Mouse (Mus musculus) thymus, postnatal 25 days (tissue): ENCODE results near the gene Ghdc.

Source experiments
- DNase-seq: peaks from one replicate; pipeline ENCODE4 v3.0.0; 2022

Ghdc gene

DNA sequence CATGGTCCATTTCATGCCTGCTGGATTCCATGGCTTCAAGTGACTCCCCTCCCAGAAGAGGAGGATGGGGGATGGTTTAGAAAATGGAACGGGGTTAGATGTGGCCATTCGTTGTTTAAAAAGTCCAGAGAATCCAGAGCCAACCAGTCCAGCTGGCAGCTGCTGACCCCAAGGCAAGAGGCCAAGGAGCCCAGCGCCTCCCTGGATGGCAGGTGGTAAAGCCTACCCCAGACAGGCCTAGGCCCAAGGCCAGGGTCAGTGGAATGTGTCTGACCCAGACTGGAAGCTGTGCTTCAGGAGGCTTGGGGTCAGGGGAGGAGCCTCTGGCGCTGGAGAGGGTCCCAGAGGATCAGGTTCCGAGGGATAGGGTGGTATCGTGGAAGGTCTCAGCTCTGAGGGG, 29.4 kb downstream of the Ghdc start:
- no peak for DNase-seq

DNA sequence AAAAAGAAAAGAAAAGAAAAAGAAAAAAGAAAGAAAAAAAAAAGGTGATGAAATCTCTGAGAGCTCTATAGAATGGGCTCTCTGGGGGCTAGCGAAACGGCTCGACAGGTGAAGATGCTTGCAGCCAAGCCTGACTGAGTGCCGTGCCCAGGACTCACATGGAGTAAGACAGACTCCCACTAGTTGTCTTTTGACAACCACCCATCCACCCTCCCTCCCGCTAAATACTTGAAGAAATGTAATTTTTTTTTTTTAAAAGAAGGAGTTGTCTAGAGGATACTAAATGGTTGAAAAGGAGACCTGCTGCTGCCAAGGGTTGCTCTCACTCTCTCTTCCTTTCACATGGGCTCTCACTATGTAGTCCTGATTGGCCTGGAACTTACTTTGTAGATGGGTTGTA, 32.0 kb downstream of the Ghdc start:
- no peak for DNase-seq

DNA sequence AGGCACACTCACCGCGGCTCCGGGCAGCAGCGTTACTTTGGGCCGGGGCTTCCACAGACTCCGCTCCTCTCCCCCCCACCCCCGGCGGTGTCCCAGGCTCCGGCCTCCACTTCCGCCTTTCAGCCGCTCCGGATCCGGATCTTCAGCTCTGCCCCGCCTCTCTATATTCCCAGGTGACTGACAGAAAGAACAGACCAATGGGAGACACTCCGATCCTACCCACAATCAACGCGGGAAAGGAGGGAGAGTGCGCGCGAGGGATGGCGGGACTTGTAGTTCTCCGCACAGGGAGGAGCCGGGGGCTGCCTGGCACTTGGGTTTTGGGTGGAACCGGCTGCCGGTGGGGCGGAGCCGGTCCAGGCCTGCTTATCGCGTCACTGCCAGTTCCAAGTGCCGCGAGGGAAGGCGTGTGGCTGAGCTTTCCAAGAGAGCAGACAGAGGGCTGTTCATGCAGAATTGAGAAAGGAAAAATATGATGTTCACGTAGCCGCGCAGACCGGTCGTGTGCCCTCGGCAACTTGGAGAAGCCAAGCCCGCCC, 32.6 kb downstream of the Ghdc start, which contains the start of gene Rab5c:
Gene Rab5c, minus strand, starts transcription at position 150 of the 539 bp plus-strand sequence.
- DNase-seq, result peak; percentile 96

DNA sequence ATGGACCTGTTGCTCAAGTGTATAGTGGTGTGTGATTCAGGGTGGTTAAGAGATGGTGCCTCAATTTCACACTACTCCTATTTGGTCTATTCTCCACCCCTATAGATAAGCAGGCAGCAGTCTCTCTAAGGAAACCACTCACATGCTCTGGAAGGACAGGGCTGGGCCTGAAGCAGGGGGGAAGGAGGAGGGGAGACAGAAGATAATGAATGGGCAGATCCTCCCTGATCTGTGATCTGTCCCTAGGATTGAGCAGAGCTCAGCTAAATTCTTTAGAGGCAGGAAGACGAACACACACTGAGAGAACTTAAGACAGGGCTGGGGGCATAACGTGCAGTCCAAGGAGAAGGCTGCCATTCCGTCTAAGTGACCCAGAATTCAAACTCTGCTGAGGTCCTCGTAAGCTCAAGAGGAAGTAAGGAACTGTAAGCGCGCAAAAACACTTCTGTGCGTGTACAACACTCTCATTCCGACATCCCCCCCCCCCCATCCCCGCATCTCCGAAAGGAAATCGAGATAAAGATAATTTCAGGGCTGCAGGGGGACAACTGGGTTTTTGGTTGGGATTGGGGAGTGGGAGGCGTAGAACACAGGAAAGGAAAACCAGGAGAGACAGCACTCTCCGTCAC, 33.5 kb downstream of the Ghdc start:
- no peak for DNase-seq

DNA sequence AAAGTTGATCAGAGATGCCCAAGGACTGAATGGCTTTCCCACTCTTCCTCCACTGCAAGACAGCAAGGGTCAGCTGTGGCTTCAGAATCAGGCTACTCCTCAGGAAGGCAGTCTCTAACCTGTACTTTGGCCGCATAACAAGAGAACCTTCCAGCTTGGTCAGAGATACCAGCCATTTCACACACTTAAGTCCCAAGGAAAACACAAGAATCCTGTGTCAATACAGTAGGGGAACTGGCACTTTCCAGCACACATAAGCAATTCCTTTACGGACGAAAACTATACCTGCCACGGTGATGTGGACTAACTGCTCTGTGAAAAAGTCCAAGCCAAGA, 34.0 kb downstream of the Ghdc start:
- no peak for DNase-seq

DNA sequence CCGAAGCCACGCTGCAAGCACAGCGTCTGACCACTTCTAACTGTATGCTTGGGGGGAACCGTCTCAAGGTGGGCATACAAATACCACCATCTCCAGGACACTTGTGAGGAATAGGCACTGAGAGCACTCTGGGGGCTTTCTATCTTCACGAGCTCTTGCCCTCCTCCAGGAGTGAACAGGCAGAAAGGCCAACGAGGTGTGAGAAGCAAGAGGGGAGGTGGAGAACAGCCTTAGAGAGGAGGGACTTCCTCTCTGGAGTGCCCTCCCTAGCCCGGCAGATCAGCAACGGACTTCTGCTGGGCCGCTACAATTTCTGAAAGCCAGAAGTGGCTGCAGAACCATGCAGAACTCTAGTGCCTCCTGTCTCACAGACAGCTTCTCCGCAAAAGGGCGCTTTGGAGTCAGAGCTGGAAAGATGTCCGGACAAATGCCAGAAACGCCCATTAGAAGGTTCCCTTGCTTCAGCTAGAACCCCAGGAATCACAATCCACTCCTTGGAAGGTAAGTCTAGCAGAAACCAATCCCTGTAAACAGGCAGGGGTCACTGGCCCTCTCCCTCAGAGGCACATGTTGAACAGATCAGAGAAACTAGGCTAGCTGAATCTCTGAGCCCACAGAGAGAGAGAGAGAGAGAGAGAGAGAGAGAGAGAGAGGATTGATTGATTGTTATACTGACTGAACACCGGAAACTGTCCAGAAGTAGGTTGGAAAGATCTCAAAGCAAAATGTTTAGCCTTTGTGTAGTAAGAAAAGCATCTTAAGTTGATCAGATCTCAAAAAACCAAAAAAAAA, 34.6 kb downstream of the Ghdc start:
- DNase-seq, result no peak

DNA sequence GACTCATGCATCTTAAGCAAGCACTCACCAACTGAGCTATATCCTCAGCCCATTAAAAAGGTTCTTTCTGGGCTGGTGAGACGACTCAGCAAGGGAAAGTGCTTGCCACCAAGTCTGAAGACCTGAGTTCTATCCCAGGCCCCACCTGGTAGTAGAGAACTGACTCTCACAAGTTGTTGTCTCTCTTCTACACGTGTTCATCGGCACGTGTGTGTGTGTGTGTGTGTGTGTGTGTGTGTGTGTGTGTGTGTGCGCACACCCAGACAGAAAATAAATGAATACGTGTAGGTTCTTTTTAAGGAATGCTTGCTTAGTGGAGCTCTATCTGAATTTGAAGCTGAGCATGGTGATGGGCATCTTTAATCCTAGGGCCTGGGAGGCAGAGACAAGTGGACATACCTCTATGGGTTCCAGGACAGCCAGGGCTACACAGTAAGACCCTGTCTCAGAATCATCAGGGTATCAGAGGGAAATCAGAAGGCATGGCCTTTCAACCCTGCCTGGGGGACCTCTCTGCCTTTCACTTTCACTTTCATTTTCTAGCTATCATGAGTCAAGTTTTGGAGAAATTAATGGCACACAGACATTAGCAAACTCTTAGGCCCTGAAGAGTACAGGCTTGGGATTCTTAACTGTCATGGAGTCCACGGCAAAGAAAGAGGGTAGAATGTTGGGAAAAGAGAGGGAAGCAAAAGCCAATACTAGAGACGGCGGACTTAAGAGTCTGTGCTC, 35.5 kb downstream of the Ghdc start:
- DNase-seq, result no peak

DNA sequence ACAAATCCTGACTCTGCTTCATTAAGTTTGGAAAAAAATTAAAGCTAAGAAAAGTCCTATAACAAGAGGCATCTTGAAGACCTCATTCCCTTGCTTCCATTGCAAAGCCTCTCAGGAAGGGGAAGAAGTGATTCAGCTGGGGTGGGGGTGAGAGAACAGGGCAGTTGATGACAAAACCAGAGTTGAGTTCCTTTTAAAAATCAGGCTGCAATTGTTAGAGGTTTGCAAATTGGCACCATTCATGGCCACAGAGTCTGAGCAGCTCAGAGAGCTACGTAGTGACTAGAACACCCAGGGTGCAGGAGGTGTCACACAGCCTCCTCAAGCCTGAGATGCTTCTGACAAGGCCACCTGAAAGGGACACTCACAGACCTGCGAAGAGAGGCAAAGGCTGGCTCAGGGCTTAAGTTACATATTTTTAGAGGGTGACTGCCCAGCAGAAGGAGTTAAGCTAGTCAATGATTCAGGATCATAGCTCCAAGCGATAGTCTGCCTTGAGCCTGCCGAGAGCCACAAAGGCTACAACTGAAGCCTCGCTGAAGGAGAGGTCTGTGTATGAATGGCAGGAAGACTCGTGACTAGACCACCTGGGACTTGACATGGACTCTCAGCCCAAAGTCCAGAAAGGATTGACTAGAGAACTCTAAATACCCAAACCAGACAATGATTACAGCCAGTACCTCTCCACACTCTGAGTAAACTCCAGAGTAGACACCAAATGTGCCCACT, 40.1 kb downstream of the Ghdc start:
- no peak for DNase-seq

DNA sequence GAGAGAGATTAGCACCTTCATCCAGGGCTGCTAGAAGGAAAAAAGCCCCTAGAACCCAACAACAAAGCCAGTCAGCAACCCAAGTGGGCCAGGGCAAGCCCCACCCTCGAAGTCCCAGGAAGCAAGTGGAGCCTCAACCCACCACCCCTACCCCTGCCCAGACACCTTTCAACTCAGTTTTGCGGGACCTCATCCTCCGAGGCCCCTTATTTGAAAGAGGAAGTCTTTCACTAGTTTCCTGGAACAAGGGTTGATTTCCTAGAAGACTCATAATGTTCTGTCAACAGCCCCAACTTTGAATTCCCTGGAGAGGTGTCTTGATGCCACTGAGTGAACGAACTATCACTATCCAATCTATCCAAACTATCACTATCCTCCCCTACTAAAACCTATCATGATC, 40.8 kb downstream of the Ghdc start:
- DNase-seq, result no peak

DNA sequence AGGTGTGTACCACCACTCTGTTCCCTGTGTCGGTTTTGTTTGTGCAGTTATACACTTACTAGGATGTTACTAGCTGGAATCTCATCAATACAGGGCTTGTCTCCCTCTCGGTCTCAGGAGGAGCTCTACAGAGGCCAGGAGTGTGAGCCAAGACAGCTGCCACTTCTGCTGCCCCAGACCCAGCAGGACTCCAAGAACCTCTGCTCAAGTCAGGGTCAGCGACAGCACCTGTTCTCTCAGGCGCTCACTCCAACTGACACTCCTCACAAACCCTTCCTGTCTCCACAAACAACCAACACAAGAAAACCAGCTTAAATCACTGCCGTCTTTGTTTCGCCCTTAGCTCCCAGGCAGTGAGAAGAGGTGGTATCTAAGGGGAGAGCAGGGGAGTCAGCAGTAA, 42.2 kb downstream of the Ghdc start:
- DNase-seq, result no peak

DNA sequence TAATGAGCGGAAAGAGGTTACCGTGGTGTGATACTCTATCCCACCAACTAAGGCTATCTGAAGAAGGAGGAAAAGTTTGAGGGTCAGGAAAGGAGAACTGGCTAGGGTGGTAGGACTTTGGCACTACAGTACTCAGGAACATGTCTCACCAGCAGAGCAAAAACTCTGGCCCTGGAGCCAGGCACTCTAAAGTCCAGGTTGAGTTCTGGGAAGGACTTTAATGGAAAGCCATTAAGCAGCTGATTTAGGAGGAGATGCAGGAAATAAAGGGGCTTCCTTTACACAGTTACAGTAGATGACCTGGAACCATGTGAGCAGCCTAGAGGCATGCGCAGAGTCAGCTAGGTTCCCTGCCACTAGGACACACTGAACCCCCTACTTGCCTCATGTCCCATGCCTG, 43.6 kb downstream of the Ghdc start:
- DNase-seq, result no peak

DNA sequence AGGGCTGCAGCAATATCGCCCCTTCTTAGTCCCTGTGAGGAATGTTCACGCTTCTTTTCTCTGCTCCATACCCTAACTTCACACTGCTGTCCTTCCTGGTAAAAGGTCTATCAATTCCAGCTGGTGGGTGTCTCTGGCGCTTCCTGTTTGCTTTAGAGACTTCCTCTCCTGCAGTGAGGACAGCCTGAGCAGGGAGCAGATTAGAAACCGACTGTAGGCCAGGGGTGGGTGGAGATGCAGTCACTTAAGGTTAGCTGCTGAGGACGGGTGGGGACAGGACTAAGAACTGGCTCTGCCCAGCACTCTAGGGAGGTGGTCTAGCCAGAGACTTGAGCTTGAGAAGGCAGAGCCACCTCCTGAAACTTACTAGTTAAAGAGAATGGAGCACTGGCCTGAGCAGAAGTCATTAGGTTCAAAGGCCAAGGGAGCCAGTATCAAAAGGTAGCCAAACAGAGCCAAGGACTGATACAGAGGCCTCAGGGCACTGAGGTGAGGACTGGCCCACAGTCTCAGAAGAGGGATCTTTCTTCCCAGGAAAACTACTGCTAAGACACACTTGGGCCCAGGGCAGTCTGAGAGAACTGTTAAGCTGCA, 45.7 kb downstream of the Ghdc start:
- no peak for DNase-seq

DNA sequence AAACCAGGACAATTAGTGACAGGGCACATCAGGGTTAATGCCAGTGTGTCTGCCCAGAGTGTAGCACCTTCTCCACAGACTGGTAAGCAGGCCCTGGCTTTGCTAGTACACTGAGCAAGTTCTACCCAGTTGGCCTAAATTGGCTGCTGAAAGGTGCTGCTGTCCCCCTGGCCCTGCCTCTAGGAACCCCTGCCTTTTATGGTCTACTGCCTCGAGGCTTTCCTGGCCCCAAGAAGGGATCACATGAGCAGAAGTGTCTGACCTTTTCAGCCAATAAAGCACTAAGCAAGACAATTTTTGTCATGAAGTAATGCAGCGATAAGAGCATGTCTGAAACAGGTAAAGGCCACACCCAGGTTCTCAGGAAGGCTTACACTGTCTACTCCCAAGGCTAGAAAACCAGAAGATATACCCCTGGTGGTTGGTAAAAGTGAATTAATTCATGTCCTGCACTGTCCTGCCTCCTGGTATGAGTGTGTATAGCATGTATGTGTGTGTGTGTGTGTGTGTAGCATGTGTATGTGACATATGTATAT, 48.2 kb downstream of the Ghdc start:
- no peak for DNase-seq

DNA sequence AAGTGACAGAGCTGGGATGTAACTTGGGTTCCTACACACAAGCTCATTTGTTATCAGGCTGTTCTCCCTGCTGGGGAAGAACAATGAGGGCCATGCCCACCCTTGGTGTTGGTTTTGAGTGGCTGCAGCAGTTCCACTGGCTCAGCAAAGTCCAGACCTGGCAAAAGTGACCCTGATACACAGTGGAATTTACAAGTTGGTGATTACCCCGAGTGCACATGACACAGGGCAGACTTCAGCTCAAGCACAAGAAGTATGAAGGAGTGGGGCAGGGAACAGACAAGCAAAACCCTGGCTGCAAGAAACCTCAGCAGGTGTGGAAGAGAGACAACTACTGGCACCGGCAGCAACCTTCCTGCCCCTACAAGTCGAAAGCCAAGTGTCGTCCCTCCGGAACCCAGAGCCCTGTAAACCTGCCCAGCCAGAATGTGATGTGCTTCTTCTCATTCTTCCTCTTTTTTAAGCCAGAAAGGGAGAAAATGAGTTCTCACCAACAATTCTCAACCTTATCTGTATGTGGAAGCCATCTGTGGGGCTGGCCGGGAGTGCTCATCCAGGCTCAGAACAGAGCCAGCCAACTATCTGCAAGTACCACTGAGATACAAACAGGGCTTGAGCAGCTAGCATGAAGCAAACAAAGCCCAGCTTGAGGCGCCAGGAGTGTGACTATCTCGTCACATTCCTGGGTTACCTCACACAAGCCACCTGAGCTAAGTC, 48.8 kb downstream of the Ghdc start:
- DNase-seq, result no peak

DNA sequence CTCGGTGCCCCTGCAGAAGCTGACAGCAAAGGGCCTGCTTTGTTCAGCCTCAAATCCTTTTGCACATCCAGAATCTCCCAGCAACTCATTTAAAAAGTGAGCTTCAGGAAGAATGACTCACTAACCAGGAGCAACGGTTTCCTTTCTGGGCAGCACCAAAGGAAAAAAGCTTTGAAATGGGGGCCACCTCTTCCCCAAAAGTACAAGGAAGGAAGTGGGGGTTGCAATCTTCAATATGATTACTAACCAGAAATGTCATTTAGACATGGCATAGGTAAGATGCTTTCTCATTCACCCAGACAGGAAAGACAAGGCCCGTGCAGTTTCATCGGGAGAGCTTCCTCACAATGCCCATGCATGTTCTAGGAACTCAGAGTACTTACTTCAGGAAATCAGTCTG, 49.5 kb downstream of the Ghdc start:
- DNase-seq, result no peak

DNA sequence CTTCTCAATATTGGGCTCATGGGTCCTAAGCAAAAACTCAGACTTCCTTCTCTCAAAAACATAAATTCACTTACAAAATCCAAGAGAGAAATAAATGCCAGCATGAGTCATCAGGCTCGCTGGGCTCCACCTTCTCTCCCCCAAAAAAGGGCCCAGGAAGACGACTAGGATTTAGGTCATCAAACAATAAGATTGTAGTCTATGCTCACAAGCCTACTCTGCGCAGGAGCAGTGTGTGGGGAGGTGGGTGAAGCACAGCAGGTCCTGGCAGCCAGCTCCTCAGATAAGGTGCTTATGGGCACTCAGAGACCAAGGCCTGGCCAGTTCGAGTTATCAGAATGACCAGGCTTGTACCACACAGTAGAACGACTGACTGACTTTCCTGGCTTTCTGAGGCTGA, 50.4 kb downstream of the Ghdc start:
- DNase-seq, result no peak

DNA sequence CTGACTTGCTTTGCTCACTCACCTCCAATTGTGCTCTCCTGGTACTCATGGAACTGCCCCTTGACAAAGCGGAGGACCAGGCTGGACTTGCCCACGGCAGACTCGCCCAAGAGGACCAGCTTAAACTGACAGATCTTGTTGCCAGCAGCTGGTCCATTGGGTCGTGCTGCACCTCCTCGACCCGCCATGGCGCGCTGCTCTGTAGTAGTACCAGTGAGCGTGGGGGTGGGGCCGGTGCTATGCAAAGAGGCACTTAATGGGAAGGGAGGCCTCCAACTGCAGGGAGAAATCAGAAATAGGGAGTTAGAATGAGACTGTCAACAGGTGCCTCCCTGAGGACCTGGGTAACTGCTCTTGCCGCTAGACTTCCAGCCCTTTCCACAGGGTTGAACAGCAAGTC, 50.9 kb downstream of the Ghdc start:
- DNase-seq, result no peak

DNA sequence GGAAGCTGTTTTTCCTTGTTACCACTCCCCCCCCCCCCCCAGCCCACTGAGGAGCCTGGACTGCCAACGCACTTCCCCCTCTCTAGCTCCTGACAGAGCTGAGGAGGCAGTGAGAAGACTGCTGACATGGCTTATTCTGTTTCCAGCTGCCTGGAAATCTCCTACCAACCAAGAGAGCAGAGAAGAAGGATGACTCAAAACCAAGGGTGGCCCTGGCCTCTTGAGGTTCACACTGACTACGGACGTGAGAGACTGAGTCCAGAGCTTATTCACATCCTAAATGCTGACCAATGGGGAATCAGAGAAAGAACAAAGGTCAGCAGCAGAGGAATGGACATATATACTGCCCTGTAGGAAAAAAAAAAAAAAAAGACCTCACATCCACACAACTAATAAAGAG, 51.4 kb downstream of the Ghdc start:
- DNase-seq, result no peak

DNA sequence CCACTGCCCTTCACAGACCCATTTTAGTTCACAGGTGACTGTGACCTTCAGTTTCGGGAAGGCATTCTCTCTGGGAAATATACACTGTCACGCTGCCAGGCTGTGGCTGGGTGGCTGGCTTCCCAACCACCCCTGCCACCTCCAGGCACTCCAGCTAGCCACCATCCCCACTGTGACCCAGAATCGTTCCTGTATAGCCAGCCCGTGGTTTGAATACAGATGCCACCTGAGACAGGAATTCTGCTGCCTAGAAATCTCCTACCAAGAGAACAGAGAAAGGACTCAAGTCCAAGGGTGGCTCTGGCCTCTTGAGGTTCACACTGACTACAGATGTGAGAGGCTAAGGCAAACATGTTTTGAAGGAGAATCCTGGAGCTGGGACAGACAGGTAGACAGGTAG, 51.9 kb downstream of the Ghdc start:
- DNase-seq, result no peak

DNA sequence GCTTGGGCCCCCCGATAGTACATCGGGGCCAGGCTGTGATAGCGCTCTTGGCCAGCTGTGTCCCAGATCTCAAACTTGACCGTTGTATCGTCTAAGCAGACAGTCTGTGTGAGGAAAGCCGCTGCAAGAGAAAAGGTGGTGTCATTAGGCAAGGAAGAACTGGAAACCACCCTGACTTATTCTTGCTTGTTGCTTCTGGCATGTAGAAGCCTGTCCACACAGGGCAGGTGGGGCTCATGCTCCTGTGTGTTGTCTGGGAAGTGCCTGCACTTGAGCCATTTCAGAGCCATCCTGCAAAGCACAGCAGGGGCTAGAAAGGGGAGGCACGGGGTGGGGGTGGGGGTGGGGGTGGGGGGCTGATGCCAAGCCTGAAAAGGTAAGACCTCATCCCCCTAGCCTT, 52.3 kb downstream of the Ghdc start:
- DNase-seq, result no peak

DNA sequence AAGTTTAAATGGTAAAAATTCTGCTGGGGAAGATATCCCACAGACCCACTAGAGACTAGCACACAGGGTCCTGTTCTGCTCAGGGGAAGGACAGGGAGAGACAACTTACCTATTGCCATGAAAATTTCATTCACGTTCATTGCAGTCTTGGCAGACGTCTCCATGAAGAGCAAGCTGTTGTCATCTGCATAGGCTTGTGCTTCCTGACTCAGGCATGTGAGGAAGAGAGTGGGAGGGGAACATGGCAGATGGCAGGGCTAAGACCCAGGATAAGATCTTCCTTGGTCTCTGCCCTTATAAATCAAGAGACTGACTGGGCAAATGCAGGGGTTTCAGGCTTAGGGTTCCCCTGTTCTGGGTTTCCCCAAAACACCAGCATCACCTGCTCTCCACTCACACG, 54.1 kb downstream of the Ghdc start:
- DNase-seq, result no peak
